Mouse (Mus musculus) neural tube, embryonic 13.5 days (tissue): ENCODE data around the gene Selenos. TPM values are rescaled to one million over a fixed set of nuclear protein-coding genes. Genes with fewer than 3 reads are reported as not detected.
A peak's percentile ranks its signal among the peaks of the same experiment; 100 is the strongest.

Source experiments
- ATAC-seq: fragments of 200-750 bp; cut with Nextera tagmentation; 2 replicates; pipeline ENCODE4 v1.8.0; 2017; ENCODE audit warnings: low read depth, mild to moderate bottlenecking, moderate TSS enrichment, moderate library complexity
- H3K27ac ChIP-seq: fragments of 300-500 bp; sonication (generic); replicated peaks from 2 replicates; pipeline ENCODE4 v1.5.1; 2015; ENCODE audit warnings: moderate library complexity, mild to moderate bottlenecking, inconsistent platforms
- H3K27me3 ChIP-seq: fragments of 300-500 bp; sonication (generic); 2 replicates; pipeline ENCODE4 v1.6.1; 2015; ENCODE audit warnings: mild to moderate bottlenecking, inconsistent platforms
- H3K36me3 ChIP-seq: fragments of 300-500 bp; sonication (generic); 2 replicates; pipeline ENCODE4 v1.6.1; 2015; ENCODE audit warnings: mild to moderate bottlenecking, inconsistent platforms
- H3K4me1 ChIP-seq: fragments of 300-500 bp; sonication (generic); replicated peaks from 2 replicates; pipeline ENCODE4 v1.6.1; 2015; ENCODE audit warnings: inconsistent platforms
- H3K4me2 ChIP-seq: fragments of 300-500 bp; sonication (generic); 2 replicates; pipeline ENCODE4 v1.6.1; 2015; ENCODE audit warnings: inconsistent platforms, mild to moderate bottlenecking, moderate library complexity
- H3K4me3 ChIP-seq: fragments of 300-500 bp; sonication (generic); 2 replicates; pipeline ENCODE4 v1.5.1; 2015; ENCODE audit warnings: mild to moderate bottlenecking, inconsistent platforms
- H3K9ac ChIP-seq: fragments of 300-500 bp; sonication (generic); 2 replicates; pipeline ENCODE4 v1.6.1; 2015; ENCODE audit warnings: moderate library complexity, mild to moderate bottlenecking, inconsistent platforms
- H3K9me3 ChIP-seq: fragments of 300-500 bp; sonication (generic); 2 replicates; pipeline ENCODE4 v1.6.1; 2016; ENCODE audit warnings: inconsistent platforms
- WGBS: fragments of 180-500 bp; shearing (Covaris S2); methylation state at CpG from one replicate; pipeline ENCODE4 v1.1.7; 2015; 5-methylcytosine and 5-hydroxymethylcytosine counted together
- polyA plus RNA-seq: library from polyadenylated mRNA; unstranded; fragments of >200 nt; fragmentation: Nextera tagmentation; extraction: Ambion mirVana; gene quantifications from 2 replicates; pipeline ENCODE4 v1.2.1, GENCODE M21; 2015

The Selenos gene
- polyA plus RNA-seq, 1 experiment from 2014 or later, result 97.2 TPM

GRCm38 (mm10) chr7:66091553-66091952 lies 12.1 kb downstream of the Selenos start:
- no peak overlapping the region for H3K4me2 ChIP-seq
- no peak for ATAC-seq
- WGBS, result 87% methylated on average over 7 of the region's 7 CpGs
- H3K36me3 ChIP-seq, result peaks cover 65% of the 10 kb centered on the region
- H3K4me3 ChIP-seq, result no peak overlapping the region
- no peaks in the 10 kb centered on the region for H3K9me3 ChIP-seq
- H3K4me1 ChIP-seq, result no peaks in the 10 kb centered on the region
- no peak overlapping the region for H3K9ac ChIP-seq
- H3K27ac ChIP-seq, result no peak overlapping the region
- H3K27me3 ChIP-seq, result no peaks in the 10 kb centered on the region

GRCm38 (mm10) chr7:66092656-66093055 lies 13.2 kb downstream of the Selenos start:
- H3K27ac ChIP-seq, result no peak overlapping the region
- ATAC-seq, result no peak
- H3K9me3 ChIP-seq, result no peaks in the 10 kb centered on the region
- peaks cover 54% of the 10 kb centered on the region for H3K36me3 ChIP-seq
- H3K4me1 ChIP-seq, result no peaks in the 10 kb centered on the region
- no peaks in the 10 kb centered on the region for H3K27me3 ChIP-seq
- WGBS, result 91% methylated on average over 8 of the region's 8 CpGs
- H3K9ac ChIP-seq, result no peak overlapping the region
- H3K4me3 ChIP-seq, result no peak overlapping the region
- H3K4me2 ChIP-seq, result no peak overlapping the region

GRCm38 (mm10) chr7:66094141-66094540 lies 14.7 kb downstream of the Selenos start:
- WGBS, result 80% methylated on average over 5 of the region's 5 CpGs
- Histone ChIP-seq H3K9ac (no peak overlapping the region), H3K36me3 (peaks cover 39% of the 10 kb centered on the region), H3K27me3 (no peaks in the 10 kb centered on the region), H3K4me2 (no peak overlapping the region), H3K27ac (no peak overlapping the region), H3K4me1 (no peaks in the 10 kb centered on the region), H3K4me3 (no peak overlapping the region), H3K9me3 (no peaks in the 10 kb centered on the region)
- ATAC-seq, result no peak

GRCm38 (mm10) chr7:66098803-66099202 lies 19.4 kb downstream of the Selenos start:
- Histone ChIP-seq H3K9ac (no peak overlapping the region), H3K27me3 (no peaks in the 10 kb centered on the region), H3K4me2 (no peak overlapping the region), H3K4me1 (no peaks in the 10 kb centered on the region), H3K4me3 (no peak overlapping the region), H3K9me3 (no peaks in the 10 kb centered on the region), H3K36me3 (no peaks in the 10 kb centered on the region), H3K27ac (no peak overlapping the region)
- 79% methylated on average over 7 of the region's 7 CpGs for WGBS
- ATAC-seq, result no peak

GRCm38 (mm10) chr7:66101866-66102265 lies 22.4 kb downstream of the Selenos start:
- 9% methylated on average over 4 of the region's 4 CpGs for WGBS
- Histone ChIP-seq H3K27ac (no peak overlapping the region), H3K9ac (no peak overlapping the region)

GRCm38 (mm10) chr7:66104531-66104930 lies 25.1 kb downstream of the Selenos start:
- no peak overlapping the region for H3K27ac ChIP-seq
- WGBS, result 88% methylated on average over 5 of the region's 5 CpGs
- no peaks in the 10 kb centered on the region for H3K36me3 ChIP-seq
- no peak overlapping the region for H3K4me3 ChIP-seq
- H3K4me2 ChIP-seq, result no peak overlapping the region
- H3K27me3 ChIP-seq, result 0 out of 2 replicates have a peak, but pooled peaks cover 4% of the 10 kb centered on the region
- H3K4me1 ChIP-seq, result peaks cover 5% of the 10 kb centered on the region; the same call in 1 of the 2 replicates
- ATAC-seq, result no peak
- H3K9ac ChIP-seq, result no peak overlapping the region
- no peaks in the 10 kb centered on the region for H3K9me3 ChIP-seq

More at GRCm38 (mm10) chr7:66101866-66102265, 22.4 kb downstream of the Selenos start:
- H3K27me3 ChIP-seq, result 0 out of 2 replicates have a peak, but pooled peaks cover 4% of the 10 kb centered on the region
- H3K36me3 ChIP-seq, result no peaks in the 10 kb centered on the region
- H3K4me2 ChIP-seq, result no peak overlapping the region
- ATAC-seq, result no peak
- H3K9me3 ChIP-seq, result no peaks in the 10 kb centered on the region
- no peaks in the 10 kb centered on the region for H3K4me1 ChIP-seq
- no peak overlapping the region for H3K4me3 ChIP-seq

- WGBS, result 51% methylated on average over 4 of the region's 4 CpGs
These were observed 26.3 kb downstream of the Selenos start for GRCm38 (mm10) chr7:66105771-66106170.

DNA sequence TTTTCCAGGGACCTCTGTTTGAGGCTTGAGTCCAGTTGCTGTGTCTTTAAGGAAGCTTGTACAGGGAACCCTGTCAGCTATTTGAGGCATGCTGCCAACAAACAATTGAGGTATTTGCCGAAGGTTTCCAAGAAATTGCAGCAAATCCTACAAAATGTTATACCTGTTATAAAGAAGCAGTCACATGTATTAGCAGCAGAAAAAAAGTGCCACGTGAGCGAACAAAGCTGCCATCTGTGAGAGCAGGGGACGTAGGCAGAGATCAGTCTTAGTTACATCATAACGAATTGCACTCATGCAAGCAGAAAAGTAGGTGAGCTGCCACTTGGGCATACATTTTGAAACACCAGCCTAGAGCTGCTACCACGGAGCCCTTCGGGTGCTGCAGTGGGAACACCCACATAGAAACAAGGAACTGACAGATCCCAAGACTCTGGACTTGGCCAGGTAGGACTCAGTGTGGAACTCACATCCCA lies 27.2 kb downstream of the Selenos start:
- 76% methylated on average over 7 of the region's 7 CpGs for WGBS
- H3K9me3 ChIP-seq, result no peaks in the 10 kb centered on the region
- H3K4me1 ChIP-seq, result peaks cover 17% of the 10 kb centered on the region
- 0 out of 2 replicates have a peak, but pooled peaks cover 4% of the 10 kb centered on the region for H3K27me3 ChIP-seq
- no peak overlapping the region for H3K4me2 ChIP-seq
- H3K27ac ChIP-seq, result no peak overlapping the region
- H3K36me3 ChIP-seq, result no peaks in the 10 kb centered on the region
- no peak for ATAC-seq
- H3K4me3 ChIP-seq, result no peak overlapping the region
- no peak overlapping the region for H3K9ac ChIP-seq

More at GRCm38 (mm10) chr7:66105771-66106170, 26.3 kb downstream of the Selenos start:
- H3K27me3 ChIP-seq, result 0 out of 2 replicates have a peak, but pooled peaks cover 4% of the 10 kb centered on the region
- no peak overlapping the region for H3K9ac ChIP-seq
- H3K4me2 ChIP-seq, result no peak overlapping the region
- no peaks in the 10 kb centered on the region for H3K36me3 ChIP-seq
- no peaks in the 10 kb centered on the region for H3K9me3 ChIP-seq
- H3K27ac ChIP-seq, result no peak overlapping the region
- H3K4me1 ChIP-seq, result peaks cover 8% of the 10 kb centered on the region
- no peak for ATAC-seq
- no peak overlapping the region for H3K4me3 ChIP-seq

- H3K36me3 ChIP-seq, result no peaks in the 10 kb centered on the region
- no peaks in the 10 kb centered on the region for H3K9me3 ChIP-seq
- H3K9ac ChIP-seq, result no peak overlapping the region
- H3K4me3 ChIP-seq, result no peak overlapping the region
- H3K4me2 ChIP-seq, result no peak overlapping the region
- no peak overlapping the region for H3K27ac ChIP-seq
- H3K27me3 ChIP-seq, result 0 out of 2 replicates have a peak, but pooled peaks cover 4% of the 10 kb centered on the region
- ATAC-seq, result no peak
- WGBS, result 80% methylated on average over 11 of the region's 11 CpGs
- H3K4me1 ChIP-seq, result peaks cover 23% of the 10 kb centered on the region
These were observed 27.8 kb downstream of the Selenos start for GRCm38 (mm10) chr7:66107206-66107605.

GRCm38 (mm10) chr7:66107930-66108329 lies 28.5 kb downstream of the Selenos start:
- ATAC-seq, result no peak
- 0 out of 2 replicates have a peak, but pooled peaks cover 4% of the 10 kb centered on the region for H3K27me3 ChIP-seq
- H3K36me3 ChIP-seq, result no peaks in the 10 kb centered on the region
- H3K9ac ChIP-seq, result no peak overlapping the region
- H3K4me2 ChIP-seq, result no peak overlapping the region
- peaks cover 29% of the 10 kb centered on the region for H3K4me1 ChIP-seq
- no peaks in the 10 kb centered on the region for H3K9me3 ChIP-seq
- 11% methylated on average over 7 of the region's 7 CpGs for WGBS
- H3K4me3 ChIP-seq, result no peak overlapping the region
- H3K27ac ChIP-seq, result no peak overlapping the region

DNA sequence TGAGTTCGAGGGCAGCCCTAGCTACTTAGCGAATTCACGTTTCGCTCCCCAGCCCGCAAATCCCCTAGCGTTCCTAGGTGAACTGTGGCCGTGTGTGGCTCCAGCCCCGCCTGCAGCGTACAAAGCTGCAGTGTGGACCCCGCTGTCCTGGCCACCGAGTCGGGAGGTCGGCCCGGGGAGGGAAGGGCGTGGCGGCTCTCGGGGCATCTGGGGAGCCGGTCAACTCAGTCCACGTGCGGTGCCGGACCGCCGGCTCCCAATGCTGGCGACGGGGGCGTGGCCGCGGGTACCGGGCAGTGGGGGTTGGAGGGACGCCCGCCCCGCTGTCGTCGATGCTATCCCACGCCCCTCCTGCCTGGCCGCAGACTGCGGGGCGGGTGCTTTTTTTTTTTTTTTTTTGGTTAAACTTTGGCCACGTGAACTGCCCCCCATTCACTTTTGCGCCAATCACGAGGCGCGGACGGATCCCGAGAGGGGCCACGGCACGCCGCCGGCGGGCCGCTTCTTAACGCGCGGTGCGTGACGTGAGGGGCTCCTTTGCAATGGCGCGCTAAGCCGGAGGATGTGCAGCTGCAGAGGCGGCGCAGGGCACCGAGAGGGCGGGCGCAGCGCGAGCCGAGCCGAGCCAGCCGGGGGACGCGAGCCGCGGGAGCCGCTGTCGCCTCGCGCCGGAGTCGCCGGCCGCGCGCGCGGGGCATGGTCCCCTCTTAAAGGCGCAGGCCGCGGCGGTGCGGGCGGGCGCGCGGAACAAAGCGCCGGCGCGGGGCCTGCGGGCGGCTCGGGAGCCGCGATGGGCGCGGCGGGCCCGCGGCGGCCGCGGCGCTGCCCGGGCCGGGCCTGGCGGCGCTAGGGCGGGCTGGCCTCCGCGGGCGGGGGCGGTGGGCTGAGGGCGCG lies 29.8 kb downstream of the Selenos start, which contains the start of gene Chsy1:
Gene Chsy1, plus strand, starts transcription at position 555 of the 894 bp plus-strand sequence.
- Histone ChIP-seq H3K36me3 (no peaks in the 10 kb centered on the region), H3K4me3 (peak within 1 kb of the TSS; percentile 72), H3K27ac (peak within 1 kb of the TSS; percentile 96), H3K9me3 (no peaks in the 10 kb centered on the region), H3K9ac (peak within 1 kb of the TSS; percentile 81), H3K4me2 (peak within 1 kb of the TSS; percentile 77), H3K4me1 (peaks cover 38% of the 10 kb centered on the region), H3K27me3 (0 out of 2 replicates have a peak, but pooled peaks cover 4% of the 10 kb centered on the region)
- ATAC-seq, result peak; percentile 84
- WGBS, result under 1% methylated on average over 100 of the region's 123 CpGs
